Mouse (Mus musculus) cortical plate, adult 2 months (tissue): ENCODE results near the gene Chd4.

Source experiments
- CTCF ChIP-seq: fragments of 200-500 bp; IDR thresholded peaks from 2 replicates; pipeline ENCODE4 v1.5.1; 2011; ENCODE audit warnings: mild to moderate bottlenecking, control low read depth, low read length; ENCODE audit not compliant: insufficient read depth; ENCODE audit errors: extremely low read depth
- POLR2A ChIP-seq: fragments of 200-500 bp; IDR thresholded peaks from 2 replicates; pipeline ENCODE4 v1.6.1; 2011; ENCODE audit warnings: mild to moderate bottlenecking, low read length, control low read depth; ENCODE audit not compliant: insufficient read depth; ENCODE audit errors: extremely low read depth

- TF ChIP-seq CTCF (no peak), POLR2A (no peak)
Measured at GRCm38 (mm10) chr6:125098513-125098912, 2.7 kb downstream of the Chd4 start.
